Mouse (Mus musculus) embryonic fibroblast, embryonic 13.5 days (primary cell): ENCODE data around the gene Macrod2.

Source experiments
- CTCF ChIP-seq: IDR thresholded peaks from 2 replicates; pipeline ENCODE4 v1.5.1; 2011; ENCODE audit warnings: mild to moderate bottlenecking, control low read depth, low read length, moderate library complexity, borderline replicate concordance; ENCODE audit not compliant: insufficient read depth
- POLR2A ChIP-seq: IDR thresholded peaks from 2 replicates; pipeline ENCODE4 v1.6.1; 2011; ENCODE audit warnings: low read depth, mild to moderate bottlenecking, control low read depth, low read length, moderate library complexity

- TF ChIP-seq CTCF (no peak), POLR2A (no peak)
Observed at GRCm38 (mm10) chr2:141449078-141449680, 1054.1 kb downstream of the Macrod2 start.
